Mouse (Mus musculus) neural tube, embryonic 14.5 days (tissue): ENCODE data around the gene Phf3. TPM values are rescaled to one million over a fixed set of nuclear protein-coding genes. Genes with fewer than 3 reads are reported as not detected.
"Not testable (repeated sequence)": the region's sequence is repeated elsewhere in the genome, so short reads cannot be mapped to it uniquely, and the experiment has no call there.

Source experiments
- ATAC-seq: fragments of 200-750 bp; cut with Nextera tagmentation; 2 replicates; pipeline ENCODE4 v1.8.0; 2017; ENCODE audit warnings: low read depth, mild to moderate bottlenecking, moderate TSS enrichment, moderate library complexity
- H3K27ac ChIP-seq: fragments of 300-500 bp; sonication (generic); 2 replicates; pipeline ENCODE4 v1.5.1; 2014; ENCODE audit warnings: low read depth, mild to moderate bottlenecking, control low read depth, low read length, moderate library complexity, mixed read lengths
- H3K27me3 ChIP-seq: fragments of 300-500 bp; sonication (generic); 2 replicates; pipeline ENCODE4 v1.6.1; 2014; ENCODE audit warnings: low read length; ENCODE audit not compliant: control insufficient read depth, insufficient read depth
- H3K36me3 ChIP-seq: fragments of 300-500 bp; sonication (generic); 2 replicates; pipeline ENCODE4 v1.6.1; 2014; ENCODE audit warnings: low read length, mixed read lengths; ENCODE audit not compliant: control insufficient read depth, insufficient read depth
- H3K4me1 ChIP-seq: fragments of 300-500 bp; sonication (generic); 2 replicates; pipeline ENCODE4 v1.6.1; 2014; ENCODE audit warnings: low read length; ENCODE audit not compliant: control insufficient read depth, insufficient read depth
- H3K4me2 ChIP-seq: fragments of 300-500 bp; sonication (generic); 2 replicates; pipeline ENCODE4 v1.6.1; 2014; ENCODE audit warnings: mild to moderate bottlenecking, low read depth, low read length, control low read depth
- H3K4me3 ChIP-seq: fragments of 300-500 bp; sonication (generic); 2 replicates; pipeline ENCODE4 v1.5.1; 2014; ENCODE audit warnings: low read depth, low read length, control low read depth, mixed read lengths
- H3K9ac ChIP-seq: fragments of 300-500 bp; sonication (generic); replicated peaks from 2 replicates; pipeline ENCODE4 v1.6.1; 2014; ENCODE audit warnings: low read depth, mild to moderate bottlenecking, control low read depth, low read length, mixed read lengths
- H3K9me3 ChIP-seq: fragments of 300-500 bp; sonication (generic); 2 replicates; pipeline ENCODE4 v1.6.1; 2016; ENCODE audit warnings: low read length; ENCODE audit not compliant: control insufficient read depth
- WGBS: fragments of 180-500 bp; shearing (Covaris S2); extraction: QIAGEN DNeasy Blood & Tissue Kit; methylation state at CpG from one replicate; pipeline ENCODE4 v1.1.7; 2014; 5-methylcytosine and 5-hydroxymethylcytosine counted together
- polyA plus RNA-seq: library from polyadenylated mRNA; unstranded; fragments of >200 nt; fragmentation: Nextera tagmentation; extraction: Ambion mirVana; gene quantifications from 2 replicates; pipeline ENCODE4 v1.2.1, GENCODE M21; 2014

Phf3 gene
- polyA plus RNA-seq, 1 experiment from 2014 or later: 71.4 TPM

- H3K27me3 ChIP-seq, H3K4me3 ChIP-seq, H3K4me2 ChIP-seq, H3K4me1 ChIP-seq, H3K36me3 ChIP-seq, H3K9ac ChIP-seq, H3K9me3 ChIP-seq, H3K27ac ChIP-seq, ATAC-seq: not testable (repeated sequence)
- 93% methylated on average over 10 of the region's 16 CpGs for WGBS
These were observed 103.1 kb downstream of the Phf3 start for GRCm38 (mm10) chr1:30770599-30770998.

GRCm38 (mm10) chr1:30756794-30757193, 116.9 kb downstream of the Phf3 start:
- no peak for ATAC-seq
- no peaks in the 10 kb centered on the region for H3K36me3 ChIP-seq

GRCm38 (mm10) chr1:30755453-30756224, 118.1 kb downstream of the Phf3 start:
- H3K36me3 ChIP-seq: no peaks in the 10 kb centered on the region
- no peak overlapping the region for H3K27ac ChIP-seq
- no peaks in the 10 kb centered on the region for H3K27me3 ChIP-seq
- no peak overlapping the region for H3K9ac ChIP-seq
- no peak overlapping the region for H3K4me3 ChIP-seq
- ATAC-seq: no peak
- WGBS: 73% methylated on average over 3 of the region's 3 CpGs
- no peaks in the 10 kb centered on the region for H3K4me1 ChIP-seq
- H3K4me2 ChIP-seq: no peak overlapping the region
- no peaks in the 10 kb centered on the region for H3K9me3 ChIP-seq

More at GRCm38 (mm10) chr1:30756794-30757193, 116.9 kb downstream of the Phf3 start:
- Histone ChIP-seq H3K27ac (no peak overlapping the region), H3K27me3 (no peaks in the 10 kb centered on the region), H3K4me3 (no peak overlapping the region), H3K4me2 (no peak overlapping the region), H3K9me3 (no peaks in the 10 kb centered on the region), H3K4me1 (no peaks in the 10 kb centered on the region), H3K9ac (no peak overlapping the region)

Other genes with a start within 250 kb of the Phf3 start
- not detected in 2 replicates for gene AC153137.1, start 104.0 kb upstream of the Phf3 start, polyA plus RNA-seq